Mouse (Mus musculus): ENCODE results near the gene Gm7544.
"Not testable (repeated sequence)": the region's sequence is repeated elsewhere in the genome, so short reads cannot be mapped to it uniquely, and the experiment has no call there.

Gene Gm7544

GRCm38 (mm10) chr1:82913434-82913833, 42.4 kb downstream of the Gm7544 start:
- not testable (repeated sequence) for DNase-seq

DNA sequence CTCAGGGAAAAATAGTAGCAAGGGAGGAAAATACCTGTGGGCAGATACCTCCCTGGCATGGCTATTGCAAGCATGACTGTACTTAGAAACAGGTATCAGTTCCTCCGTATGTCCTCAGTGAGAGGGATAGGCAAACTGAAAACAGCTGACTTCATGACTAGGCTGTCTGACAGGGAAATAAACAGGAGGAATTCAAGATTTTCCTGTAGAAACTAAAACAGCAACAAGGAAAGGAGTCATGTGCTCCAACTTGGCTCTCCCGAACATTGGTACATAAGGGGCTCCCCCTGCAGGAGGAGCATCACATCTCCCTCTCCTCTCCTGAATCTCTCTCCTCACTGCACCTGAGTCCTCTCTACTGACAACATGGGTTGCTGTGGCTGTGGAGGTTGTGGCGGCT, 42.8 kb downstream of the Gm7544 start, which contains the start of gene A030005L19Rik:
Gene A030005L19Rik (plus strand): TSS at position 301 of the 400 bp plus-strand sequence.
- DNase-seq = peak in 1 of 2 experiments; percentile 12

GRCm38 (mm10) chr1:82905886-82906285, 49.9 kb downstream of the Gm7544 start:
- DNase-seq = no peak

All from lung, adult 18-20 months (tissue).